Mouse (Mus musculus) brain, embryonic 14.5 days (tissue): Measurements from ENCODE around the gene Olfr545.

ENCODE experiments used
- CTCF ChIP-seq: fragments of 200-500 bp; IDR thresholded peaks from 2 replicates; pipeline ENCODE4 v1.5.1; 2012; ENCODE audit warnings: inconsistent platforms, mild to moderate bottlenecking, moderate library complexity, borderline replicate concordance; ENCODE audit not compliant: insufficient read depth, insufficient read length; ENCODE audit errors: extremely low read depth
- POLR2A ChIP-seq: fragments of 200-500 bp; IDR thresholded peaks from 2 replicates; pipeline ENCODE4 v1.6.1; 2012; ENCODE audit warnings: mild to moderate bottlenecking, inconsistent platforms, borderline replicate concordance; ENCODE audit not compliant: poor library complexity, insufficient read depth, insufficient read length, severe bottlenecking; ENCODE audit errors: extremely low read depth

- no peak for TF ChIP-seq CTCF
- TF ChIP-seq POLR2A: no peak
These were observed 31.8 kb downstream of the Olfr545 start for GRCm38 (mm10) chr7:102467566-102467965.
